In the genomic region with DNA sequence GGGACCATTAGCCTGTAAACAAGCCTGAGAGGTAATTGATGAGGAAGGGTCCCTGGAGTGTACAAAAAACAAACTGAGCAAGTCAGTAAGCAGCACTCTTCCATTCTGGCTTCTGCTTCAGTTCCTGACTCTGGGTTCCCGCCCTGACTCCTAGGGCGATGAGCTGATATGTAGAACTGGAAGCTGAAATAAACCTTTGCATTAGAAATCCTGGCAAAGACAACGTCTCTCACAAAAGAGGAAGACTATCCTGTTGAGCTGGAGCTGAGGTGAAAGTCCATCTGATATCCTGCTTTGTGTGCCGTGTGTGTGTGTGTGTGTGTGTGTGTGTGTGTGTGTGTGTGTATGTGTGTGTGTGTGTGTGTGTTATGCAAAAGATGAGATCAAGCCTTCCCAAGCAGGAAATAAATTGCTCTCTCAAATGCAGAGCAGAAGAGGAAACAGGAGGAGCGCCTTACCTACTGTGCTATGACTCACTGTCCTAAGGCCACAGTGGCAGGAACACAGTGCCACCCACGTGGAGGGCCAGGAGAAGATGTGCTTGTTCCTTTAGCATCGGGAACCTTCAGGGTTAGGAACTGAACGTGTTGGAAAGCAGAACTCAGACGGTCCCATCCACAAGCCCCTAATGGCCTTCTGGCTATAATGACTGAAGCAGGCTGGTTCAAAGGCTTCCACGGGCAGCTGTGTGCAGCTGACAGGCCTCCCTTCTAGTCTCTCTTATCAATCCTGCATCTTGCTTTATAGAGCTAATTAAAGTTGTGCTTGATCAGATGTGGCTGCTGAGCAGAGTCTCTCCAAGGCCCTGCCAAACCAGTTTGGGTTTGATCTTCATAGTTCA, we compare ENCODE assay signal across 12 mouse cellular contexts. TPM values are rescaled to one million over a fixed set of nuclear protein-coding genes. Genes with fewer than 3 reads are reported as not detected.
DNase-seq lines count a peak whose midpoint lies in the region; ATAC-seq lines count a peak whose summit lies in the region.
"Had no signal": no experiment of that assay in that cellular context is flagged by ENCODE, and none has a peak within 500 bp of the region (broad histone marks: within the 10 kb centered on the region; RNA-seq: fewer than 3 reads in every experiment).

No protein-coding gene starts in this region.

- H3K9me3 ChIP-seq in kidney, embryonic 16.5 days (ENCODE audit: low read length) = no peaks in the 10 kb centered on the region
- H3K9me3 ChIP-seq in intestine, embryonic 15.5 days = no peaks in the 10 kb centered on the region
- H3K9me3 ChIP-seq: limb, embryonic 12.5 days had no signal

- H3K9ac ChIP-seq in kidney, embryonic 16.5 days (replicated peaks; ENCODE audit: low read length) = no peak overlapping the region
- H3K9ac ChIP-seq in intestine, embryonic 15.5 days = no peak overlapping the region
- H3K9ac ChIP-seq: limb, embryonic 12.5 days had no signal

- H3K4me3 ChIP-seq in kidney, embryonic 16.5 days (ENCODE audit: low read length) = no peak overlapping the region
- no peak overlapping the region for H3K4me3 ChIP-seq in intestine, embryonic 15.5 days (replicated peaks)
- H3K4me3 ChIP-seq: limb, embryonic 12.5 days had no signal

- H3K4me1 ChIP-seq in kidney, embryonic 16.5 days (ENCODE audit: insufficient read depth, low read length) = peaks cover 24% of the 10 kb centered on the region
- H3K4me1 ChIP-seq in intestine, embryonic 15.5 days (replicated peaks) = 0 out of 2 replicates have a peak, but pooled peaks cover 9% of the 10 kb centered on the region
- H3K4me1 ChIP-seq: limb, embryonic 12.5 days had no signal

- no peaks in the 10 kb centered on the region for H3K27me3 ChIP-seq in kidney, embryonic 16.5 days (ENCODE audit: insufficient read depth, low read length)
- no peaks in the 10 kb centered on the region for H3K27me3 ChIP-seq in intestine, embryonic 15.5 days (replicated peaks)
- H3K27me3 ChIP-seq: CH12.LX; limb, embryonic 12.5 days had no signal

- peak overlapping the region; percentile 39; the same call in 1 of the 2 replicates for H3K27ac ChIP-seq in kidney, embryonic 16.5 days (ENCODE audit: low read length)
- H3K27ac ChIP-seq in intestine, embryonic 15.5 days = peak overlapping the region; percentile 83
- H3K27ac ChIP-seq: limb, embryonic 12.5 days had no signal

- no peaks in the 10 kb centered on the region for H3K36me3 ChIP-seq in kidney, embryonic 16.5 days (ENCODE audit: insufficient read depth, low read length)
- no peaks in the 10 kb centered on the region for H3K36me3 ChIP-seq in intestine, embryonic 15.5 days
- H3K36me3 ChIP-seq: limb, embryonic 12.5 days had no signal

- H3K4me2 ChIP-seq in kidney, embryonic 16.5 days (replicated peaks; ENCODE audit: low read depth, low read length) = no peak overlapping the region
- H3K4me2 ChIP-seq in intestine, embryonic 15.5 days (replicated peaks) = peak overlapping the region; percentile 22; the same call in 1 of the 2 replicates
- H3K4me2 ChIP-seq: limb, embryonic 12.5 days had no signal

- no peak for DNase-seq in kidney, postnatal 36 days
- peak; percentile 85 for DNase-seq in 416B (ENCODE audit: low read depth)
- peak; percentile 70 to 72 for DNase-seq in adrenal gland, postnatal 36 days
- DNase-seq in yolk sac, embryonic 10.5 days (ENCODE audit: low spot score) = no peak
- DNase-seq in layer of hippocampus, adult 8-10 months (ENCODE audit: low spot score in 2 of 2) = no peak
- DNase-seq: thymus, postnatal 14 days had no signal

- peak; percentile 55; the same call in 1 of the 2 replicates for ATAC-seq in kidney, embryonic 16.5 days (ENCODE audit: low FRiP score, low TSS enrichment)
- ATAC-seq in intestine, embryonic 15.5 days = peak; percentile 94
- ATAC-seq in megakaryocyte-erythroid progenitor cell, adult 5-6 weeks (replicated peaks; ENCODE audit: low FRiP score, low TSS enrichment, poor library complexity, severe bottlenecking) = no peak
- ATAC-seq: forebrain, embryonic 16.5 days had no signal

- 61% methylated on average over 10 of the region's 10 CpGs for WGBS in kidney, embryonic 16.5 days
- 41% methylated on average over 10 of the region's 10 CpGs for WGBS in intestine, embryonic 15.5 days

RNA-seq across cellular contexts. Expression of gene Carmil1, which starts 19.6 kb away (rescaled TPM):
- polyA plus RNA-seq in kidney, embryonic 16.5 days (2015; fragmentation: Nextera tagmentation; extraction: Ambion mirVana) = 52.5 and 60.2 TPM in 2 replicates
- 10 to 100 TPM; 52.0 to 60.9 TPM for total RNA-seq in adrenal gland, postnatal 36 days (2021)
- polyA plus RNA-seq in intestine, embryonic 15.5 days (2015; fragmentation: Nextera tagmentation; extraction: Ambion mirVana) = 40.0 and 40.3 TPM in 2 replicates
- not detected in 2 replicates for total RNA-seq in megakaryocyte-erythroid progenitor cell, adult 5-6 weeks (2014; fragmentation: Nextera tagmentation)
- total RNA-seq in megakaryocyte-erythroid progenitor cell, adult 5-6 weeks (2017) = not detected in 2 replicates
- 10 to 100 TPM; 39.0 to 50.9 (median 43.6) TPM for total RNA-seq in layer of hippocampus, adult 8-10 months (2022)

Comparison
In these comparisons a context has a peak if more than half of its experiments do, and no peak if none do; other contexts are left out.
1. DNase-seq: peak in 416B (single experiment) and adrenal gland, postnatal 36 days (2 of 2); none in kidney, postnatal 36 days (0 of 2), yolk sac, embryonic 10.5 days (single experiment) and layer of hippocampus, adult 8-10 months (0 of 2).
2. RNA of gene Carmil1, which starts 19.6 kb away (total RNA-seq): 52.0 to 60.9 TPM in adrenal gland, postnatal 36 days and 39.0 to 50.9 TPM in layer of hippocampus, adult 8-10 months; not detected in megakaryocyte-erythroid progenitor cell, adult 5-6 weeks; every median in the first group is over 10 times any median in the second.